Mouse (Mus musculus): ENCODE results near the gene Rhou.

Gene Rhou

DNA sequence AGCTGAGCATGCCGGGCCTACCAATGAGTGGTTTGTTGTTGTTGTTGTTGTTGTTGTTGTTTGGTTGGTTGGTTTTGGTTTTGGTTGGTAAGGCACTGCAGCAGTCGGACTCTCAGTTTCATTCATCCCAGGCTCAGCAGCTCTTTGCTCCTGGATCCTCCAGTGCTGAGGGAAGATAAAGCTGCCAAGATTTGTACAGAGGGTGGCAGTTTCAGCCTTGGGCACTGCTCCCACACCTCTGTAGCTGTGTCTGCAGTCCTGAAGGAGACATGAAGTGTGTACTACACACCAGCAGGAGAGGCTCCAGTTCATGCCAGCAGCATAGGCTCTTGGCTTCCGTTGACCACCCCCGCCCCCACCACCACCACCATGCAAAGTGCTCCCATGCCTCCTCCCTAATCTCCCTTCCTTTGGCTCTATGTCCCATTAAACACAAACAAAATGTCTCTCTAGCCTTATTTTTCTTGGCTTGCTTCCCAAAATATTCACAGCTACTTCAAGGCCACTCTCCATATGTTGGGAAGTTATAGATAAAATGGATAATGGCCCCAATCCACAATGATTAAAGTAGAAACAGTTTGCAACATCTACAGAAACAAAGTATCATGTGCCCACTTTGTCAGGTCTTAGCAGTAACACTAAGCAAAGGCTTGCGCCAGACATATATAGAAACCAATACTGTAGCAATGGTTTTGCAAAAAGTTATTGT, 2.2 kb upstream of the Rhou start:
- DNase-seq, result no peak

DNA sequence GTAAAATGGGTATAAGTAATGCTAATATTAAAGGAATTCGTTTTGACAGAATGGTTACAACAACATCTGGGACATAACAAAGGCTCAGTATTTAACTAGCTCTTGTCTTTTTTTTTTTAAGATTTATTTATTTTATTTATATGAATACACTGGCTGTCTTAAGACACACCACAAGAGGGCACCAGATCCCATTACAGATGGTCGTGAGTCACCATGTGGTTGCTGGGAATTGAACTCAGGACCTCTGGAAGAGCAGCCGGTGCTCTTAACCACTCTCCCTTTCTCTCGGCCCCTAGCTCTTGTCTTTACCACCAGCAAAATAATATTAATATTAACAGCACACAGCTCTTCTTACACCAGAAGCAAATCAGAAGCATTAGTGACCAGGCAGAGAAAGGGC, 1.1 kb upstream of the Rhou start:
- peak; percentile 22 for DNase-seq

DNA sequence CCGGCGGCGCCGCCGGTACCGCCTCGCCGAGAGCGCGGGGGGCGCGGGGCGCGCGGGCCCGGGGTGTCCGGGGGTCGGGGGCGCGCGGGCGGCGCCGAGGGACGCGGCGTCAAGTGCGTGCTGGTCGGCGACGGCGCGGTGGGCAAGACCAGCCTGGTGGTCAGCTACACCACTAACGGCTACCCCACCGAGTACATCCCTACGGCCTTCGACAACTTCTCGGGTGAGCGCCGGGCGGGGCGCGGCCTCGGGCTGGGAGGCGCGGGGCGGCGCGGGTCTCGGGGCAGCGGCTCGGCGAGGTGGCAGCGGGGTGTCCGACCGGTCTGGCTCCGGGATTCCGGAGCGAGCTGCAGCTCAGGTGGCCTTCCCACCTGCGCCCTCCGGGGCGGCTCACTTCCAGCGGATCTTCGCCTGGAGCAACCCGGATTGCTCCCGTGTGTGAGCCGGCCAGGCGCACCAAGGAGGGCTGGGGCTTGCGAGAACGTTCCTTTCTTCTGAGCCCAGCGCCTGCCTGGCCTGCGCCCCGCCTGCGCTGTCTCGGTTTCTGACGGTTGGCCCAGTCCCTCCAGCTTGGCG, 353 bp downstream of the Rhou start:
- DNase-seq, result peak; percentile 60

DNA sequence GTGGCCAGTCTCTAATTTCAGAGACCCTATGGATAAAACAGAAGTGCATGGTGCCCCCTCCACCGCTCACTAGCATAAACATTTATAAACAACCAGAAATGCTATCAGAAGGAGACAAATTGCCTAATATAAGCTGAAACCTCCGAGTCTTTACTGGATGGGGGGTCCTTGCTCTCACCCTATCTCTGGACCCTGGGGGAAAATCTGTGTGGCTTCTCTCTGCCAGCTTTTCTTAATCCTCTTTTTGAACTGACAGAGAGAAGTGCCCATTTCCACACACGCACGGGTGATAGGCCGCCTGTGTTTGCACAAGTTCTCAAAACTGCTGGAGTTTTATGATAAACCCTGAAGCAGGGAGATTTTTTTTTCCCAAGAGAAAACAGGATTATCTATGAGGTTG, 1.0 kb downstream of the Rhou start:
- DNase-seq, result no peak

DNA sequence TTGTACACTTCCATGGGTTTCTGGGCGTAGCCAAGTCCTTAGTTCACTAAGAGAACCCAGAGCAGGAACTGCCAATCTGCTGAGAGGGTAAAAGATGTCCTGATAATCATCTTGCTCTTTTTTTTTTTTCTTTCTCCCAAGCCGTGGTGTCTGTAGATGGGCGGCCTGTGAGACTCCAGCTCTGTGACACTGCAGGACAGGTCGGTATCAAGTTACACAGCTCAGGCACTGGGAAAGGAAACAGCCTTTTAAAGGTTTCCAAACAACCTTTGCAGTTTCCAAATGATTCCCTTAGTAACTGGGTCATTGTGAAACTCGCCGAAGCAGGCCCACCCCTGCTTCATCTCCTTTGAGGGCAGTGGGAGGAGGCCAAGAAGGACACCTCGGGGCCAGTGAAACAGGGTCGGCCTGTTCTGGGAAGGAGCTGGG, 1.6 kb downstream of the Rhou start:
- no peak for DNase-seq

DNA sequence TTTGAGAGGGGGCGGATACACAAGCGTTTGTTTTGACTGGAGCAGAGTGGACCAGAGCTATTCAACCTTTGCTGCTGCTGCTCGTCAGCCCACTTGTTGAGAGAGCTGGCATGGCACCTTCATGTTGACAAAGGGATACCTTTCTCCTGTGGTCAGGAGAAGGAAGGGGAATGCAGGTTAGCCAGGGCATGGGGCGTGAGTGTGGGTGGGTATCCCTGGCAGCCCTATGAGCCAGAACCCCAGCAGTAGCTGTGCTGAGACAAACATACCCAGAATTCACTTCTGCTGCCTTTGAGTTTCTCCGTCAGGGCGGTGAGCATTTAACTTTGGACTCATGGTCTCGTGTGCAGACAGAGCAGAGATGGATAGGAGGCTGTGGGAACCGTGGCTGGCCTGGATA, 4.1 kb downstream of the Rhou start:
- no peak for DNase-seq

DNA sequence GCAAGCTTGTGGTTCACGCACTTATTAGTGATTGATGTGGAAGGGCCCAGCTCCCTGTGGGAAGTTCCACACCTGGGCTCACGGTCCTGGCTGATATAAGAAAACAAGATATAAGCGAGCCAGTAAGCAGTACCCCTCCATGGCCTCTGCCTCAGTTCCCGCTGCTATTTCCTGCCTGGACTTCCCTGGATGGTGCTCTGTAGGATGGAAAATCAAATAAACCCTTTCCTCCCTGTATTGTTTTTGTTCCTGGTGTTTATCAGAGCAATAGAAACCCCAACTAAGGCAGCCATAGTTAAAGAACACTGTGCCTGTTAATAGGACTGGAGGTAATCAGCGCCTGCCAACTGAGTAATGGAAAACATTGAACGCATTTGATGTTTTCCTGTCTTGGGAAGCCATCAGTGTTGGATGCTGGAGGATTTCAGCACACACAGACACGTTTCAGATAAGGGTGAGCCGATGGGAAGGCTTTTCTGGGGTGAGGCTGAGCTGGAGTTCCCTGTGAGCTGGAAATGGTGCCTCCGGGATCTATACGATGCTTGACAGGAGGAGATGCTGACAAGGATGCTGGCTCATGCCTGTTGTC, 5.8 kb downstream of the Rhou start:
- DNase-seq, result no peak

DNA sequence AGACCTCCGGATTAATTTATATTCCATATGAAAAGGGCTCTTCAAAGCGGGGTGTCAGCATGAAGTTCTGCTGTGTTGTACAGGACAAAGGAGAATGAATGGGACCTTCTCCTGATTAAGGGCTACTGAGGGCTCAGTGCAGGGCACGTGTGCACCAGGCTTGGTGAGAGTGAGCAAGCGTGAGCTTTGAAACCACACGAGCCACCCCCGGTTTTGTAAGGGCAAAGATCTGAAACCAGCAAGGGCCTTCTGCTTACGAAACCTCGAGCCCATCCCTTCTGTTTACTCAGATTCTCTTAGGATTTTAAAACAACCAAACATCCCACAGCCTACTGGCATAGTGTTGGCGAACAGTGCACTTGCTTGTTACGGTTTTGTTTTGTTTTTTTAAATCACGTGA, 7.8 kb downstream of the Rhou start:
- no peak for DNase-seq

DNA sequence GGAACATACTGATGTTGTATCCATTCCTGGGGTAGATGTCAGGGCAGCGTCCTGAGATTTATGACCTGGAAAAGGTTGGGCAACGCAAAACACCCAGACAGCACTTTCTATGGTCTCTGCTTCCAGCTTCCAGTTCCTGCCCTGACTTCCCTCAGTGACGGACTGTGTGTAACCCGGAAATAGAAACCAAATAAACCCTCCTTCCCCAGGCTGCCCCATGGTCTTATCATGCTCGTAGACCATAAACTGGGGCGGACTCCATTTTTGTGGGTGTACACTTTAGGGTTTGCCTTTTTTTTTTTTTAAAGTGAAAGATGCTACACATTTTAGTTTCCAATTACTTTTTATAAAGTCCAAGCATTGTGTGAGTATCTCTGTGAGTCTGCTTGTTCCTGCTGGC, 11.9 kb downstream of the Rhou start:
- no peak for DNase-seq

DNA sequence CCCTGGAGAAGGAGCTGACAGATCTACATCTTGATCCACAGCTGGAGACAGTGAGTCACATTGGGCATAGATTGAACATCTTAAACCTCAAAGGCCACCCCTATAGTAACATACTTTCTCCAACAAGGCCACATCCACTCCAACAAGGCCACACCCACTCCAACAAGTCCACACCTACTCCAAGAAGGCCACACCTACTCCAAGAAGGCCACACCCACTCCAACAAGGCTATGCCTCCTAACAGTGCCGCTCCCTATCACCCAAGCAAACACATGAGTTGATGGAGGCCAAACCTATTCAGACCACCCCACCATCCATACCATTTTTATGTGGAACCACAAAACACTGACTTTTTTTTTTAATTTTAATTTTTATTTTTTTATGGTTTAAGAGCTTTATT, 13.1 kb downstream of the Rhou start:
- DNase-seq, result no peak

DNA sequence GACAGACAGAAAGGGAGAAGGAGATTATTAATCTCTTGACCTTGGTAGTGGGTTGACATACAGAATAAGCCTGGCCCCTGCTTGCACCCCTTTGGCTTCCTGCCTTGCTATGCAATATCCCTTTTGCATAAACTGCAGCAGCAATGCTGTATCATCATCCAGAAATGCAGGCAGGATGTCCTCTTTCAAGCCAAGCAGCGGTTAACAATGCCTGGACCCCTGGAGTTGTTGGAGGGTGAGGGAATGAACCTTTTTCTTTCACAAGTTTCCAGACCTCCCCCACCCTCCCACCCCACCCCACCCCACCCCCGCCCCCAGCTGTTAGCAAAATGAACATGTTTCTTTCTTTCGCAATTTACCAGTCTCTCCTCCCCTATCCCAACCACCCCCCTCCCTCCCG, 15.0 kb downstream of the Rhou start:
- DNase-seq, result no peak

DNA sequence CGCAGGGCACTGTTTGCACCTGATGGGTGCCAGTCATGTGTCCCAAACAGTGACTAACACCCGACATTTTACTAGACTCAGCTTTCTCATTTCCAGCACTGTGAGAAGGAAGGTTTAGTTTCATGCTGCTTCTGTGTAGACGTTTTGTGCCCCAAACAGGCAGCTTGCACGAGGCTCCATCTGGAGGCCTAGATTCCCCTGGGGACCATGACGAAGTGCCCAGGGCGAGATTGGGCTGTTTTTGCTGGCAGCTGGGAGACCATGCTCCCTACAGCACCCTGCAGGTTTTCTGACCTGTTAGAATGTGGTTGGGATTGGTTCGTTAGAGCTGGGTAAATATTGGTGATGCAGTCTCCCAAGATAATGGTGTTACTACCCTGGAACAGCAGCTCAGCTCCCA, 17.0 kb downstream of the Rhou start:
- no peak for DNase-seq

DNA sequence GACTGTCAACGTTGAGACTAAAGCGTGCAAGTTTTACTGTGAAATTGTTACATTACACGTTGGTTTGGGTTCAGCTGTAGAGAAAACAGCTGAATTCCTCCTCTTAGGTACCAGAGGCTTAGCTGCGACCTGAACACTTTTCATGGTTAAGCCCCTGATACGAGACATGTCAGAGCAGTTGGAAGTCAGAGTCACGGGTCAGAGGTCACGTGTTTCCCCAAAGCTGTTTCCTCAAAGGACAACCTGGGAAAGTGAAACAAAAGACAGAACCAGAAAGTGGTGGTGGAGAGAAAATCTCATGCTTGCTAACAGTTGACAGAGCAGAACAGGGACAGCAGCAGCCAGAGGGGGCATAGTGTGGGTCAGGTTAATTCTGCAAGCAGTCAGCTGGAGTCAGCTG, 17.7 kb downstream of the Rhou start:
- DNase-seq, result no peak

DNA sequence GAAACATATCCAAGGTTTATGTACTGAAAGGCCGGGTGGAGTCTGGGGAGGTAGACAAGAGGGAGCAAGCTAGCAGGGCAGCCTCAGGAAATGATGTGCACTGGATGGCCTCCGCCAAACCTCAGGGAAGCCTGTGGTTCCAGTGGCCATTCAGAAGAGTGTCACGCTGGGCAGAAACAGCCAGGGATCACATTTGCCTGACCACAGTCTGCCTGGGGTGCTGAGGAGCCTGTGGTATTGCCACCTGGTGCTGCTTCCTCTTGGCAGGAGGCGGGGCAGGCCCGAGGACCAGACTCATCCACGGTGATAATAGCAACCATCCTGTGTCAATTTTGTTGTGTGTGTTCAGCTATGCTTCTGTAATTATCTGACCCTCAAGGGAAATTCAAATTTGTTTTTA, 18.9 kb downstream of the Rhou start:
- no peak for DNase-seq

DNA sequence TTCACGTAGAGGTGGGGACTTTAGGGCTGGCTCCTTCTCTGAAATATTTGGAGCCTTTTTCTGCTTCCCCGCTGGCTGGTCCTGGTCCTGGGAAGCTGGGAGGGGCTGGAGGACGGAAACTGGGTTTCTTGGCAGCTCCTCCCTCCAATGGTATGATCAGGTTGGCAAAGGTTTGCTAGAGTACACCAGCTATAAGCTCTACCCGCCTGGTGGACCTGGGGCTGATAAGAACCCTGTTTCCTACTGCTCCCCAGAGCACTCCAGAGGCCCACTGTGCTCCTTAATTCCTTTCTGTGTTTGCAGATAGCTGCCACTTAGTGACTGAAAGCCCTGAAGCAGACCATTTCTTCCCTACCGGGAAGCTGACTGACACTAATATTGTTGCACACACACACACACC, 21.9 kb downstream of the Rhou start:
- no peak for DNase-seq

DNA sequence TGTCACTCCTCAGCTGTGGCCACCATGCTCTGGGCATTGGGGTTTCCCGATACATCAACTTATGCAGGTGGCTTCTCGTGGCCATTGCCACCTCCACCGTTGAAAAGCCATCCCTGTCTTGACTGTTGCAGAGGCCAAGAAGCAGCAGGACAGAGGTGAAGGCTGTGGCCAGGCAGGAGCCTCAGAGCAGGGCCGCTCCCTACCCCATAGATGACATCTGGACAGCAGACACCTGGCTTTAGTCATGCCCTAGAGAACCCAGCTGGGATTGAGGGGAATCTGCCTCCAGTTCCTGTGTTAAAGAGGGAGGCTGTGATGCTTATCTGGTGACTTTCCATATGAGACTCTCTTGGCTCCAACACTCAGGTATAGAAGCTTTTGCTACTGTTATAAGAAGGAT, 24.7 kb downstream of the Rhou start:
- DNase-seq, result no peak

DNA sequence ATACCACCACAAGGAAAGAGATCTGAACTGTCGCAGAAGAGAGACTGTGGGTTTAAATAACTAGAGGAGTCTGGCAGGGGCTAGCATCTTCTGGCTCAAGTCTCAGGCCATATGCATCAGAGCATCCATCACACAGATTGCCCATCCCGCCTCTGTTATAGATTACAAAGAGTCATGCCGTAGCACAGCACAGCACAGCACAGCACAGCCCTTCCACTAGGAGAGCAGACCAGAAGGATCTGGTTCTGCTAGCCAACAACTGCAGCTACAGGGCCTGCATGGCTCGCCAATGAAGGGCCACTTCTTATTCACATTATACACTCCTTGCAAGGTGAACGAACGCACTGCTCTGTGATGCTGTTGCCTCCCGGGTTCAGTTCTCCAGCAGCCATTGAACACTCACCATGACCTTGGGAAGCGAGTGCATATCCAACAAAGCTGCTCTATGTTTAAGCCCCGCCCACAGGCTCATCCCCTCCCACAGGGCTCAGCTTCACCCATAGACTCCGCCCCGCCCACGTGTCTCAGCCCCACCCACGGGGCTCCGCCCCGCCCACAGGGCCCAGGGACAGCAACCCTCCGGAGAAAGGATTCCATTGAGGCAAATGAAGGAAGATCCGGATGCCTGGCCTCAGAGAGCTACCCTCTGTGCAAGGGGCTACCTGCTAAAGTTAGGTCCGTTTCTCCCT, 28.5 kb downstream of the Rhou start:
- no peak for DNase-seq

DNA sequence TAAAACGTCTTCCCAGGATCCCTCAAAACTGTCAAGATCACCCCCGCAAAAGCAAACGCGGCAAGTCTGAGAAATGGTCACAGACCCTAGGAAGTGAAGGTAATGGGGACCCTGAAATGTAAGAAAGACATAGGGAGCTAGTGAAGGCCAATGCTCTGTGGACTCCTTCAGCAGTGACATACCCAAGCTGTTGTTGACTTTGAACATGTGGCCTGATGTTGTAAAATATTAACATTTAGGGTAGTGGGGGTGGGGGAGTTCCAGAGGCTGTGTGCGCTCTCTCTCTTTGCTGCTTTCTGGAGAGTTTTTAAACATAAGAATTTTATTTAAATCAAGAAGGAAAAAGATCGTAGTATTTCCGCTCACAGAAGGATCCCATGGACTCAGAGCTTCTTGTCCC, 29.6 kb downstream of the Rhou start:
- DNase-seq, result no peak

DNA sequence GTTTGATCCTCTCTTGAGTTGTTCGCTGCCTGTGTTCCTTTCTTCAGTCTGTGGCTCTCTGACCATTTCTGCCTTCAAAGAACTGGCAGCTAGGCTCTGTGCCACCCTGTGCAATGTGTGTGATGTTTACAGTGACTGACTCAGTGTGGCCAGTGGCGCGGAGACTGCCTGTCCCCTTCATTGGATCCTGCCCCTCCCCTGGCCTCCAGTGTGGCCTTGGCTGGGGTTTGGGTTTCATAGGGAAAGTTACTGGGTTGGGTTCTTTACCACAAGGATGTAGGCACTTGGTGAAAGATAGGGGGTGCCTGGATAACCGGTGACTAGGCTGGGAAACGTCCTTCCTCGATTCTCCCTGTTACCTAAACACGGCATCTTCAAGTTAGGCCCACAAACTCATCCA, 31.1 kb downstream of the Rhou start:
- DNase-seq, result no peak

DNA sequence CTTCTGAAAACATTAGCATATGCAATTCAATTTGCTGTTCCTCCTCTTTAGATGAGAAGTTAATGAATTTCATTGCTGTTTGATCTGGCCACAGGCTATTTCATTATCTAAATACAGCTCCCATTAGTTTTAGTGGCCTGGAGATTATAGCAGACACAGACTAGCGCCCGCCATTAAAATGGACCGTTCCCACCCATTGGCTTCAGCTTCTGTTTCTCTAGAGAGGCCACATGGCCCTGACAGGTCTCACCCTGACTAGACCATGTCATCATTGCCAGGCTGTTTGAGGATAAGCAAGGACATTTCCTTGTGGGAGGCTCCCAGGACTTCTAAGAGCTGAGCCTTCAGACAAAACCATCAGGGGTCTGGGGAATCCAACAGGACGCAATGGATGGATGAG, 31.7 kb downstream of the Rhou start:
- no peak for DNase-seq

DNA sequence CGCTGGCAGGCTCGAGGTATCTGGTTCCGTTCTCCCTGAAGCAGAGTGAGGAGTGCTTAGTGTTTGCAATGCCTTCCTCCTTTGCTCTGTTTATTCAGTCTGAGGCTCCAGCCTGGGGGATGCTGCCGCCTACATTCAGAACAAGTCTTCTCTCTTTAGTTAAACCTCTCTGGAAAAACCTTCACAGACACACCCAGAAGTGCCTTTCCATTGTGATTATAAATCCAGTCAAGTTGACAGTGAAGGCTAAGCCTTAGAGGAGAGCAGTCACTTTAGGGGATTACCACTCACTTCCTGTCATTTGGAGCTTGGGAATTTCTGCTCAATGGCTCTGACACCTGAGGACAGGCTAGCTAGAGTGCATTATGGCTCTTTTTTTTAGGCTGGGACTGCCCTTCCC, 34.1 kb downstream of the Rhou start:
- DNase-seq, result no peak

DNA sequence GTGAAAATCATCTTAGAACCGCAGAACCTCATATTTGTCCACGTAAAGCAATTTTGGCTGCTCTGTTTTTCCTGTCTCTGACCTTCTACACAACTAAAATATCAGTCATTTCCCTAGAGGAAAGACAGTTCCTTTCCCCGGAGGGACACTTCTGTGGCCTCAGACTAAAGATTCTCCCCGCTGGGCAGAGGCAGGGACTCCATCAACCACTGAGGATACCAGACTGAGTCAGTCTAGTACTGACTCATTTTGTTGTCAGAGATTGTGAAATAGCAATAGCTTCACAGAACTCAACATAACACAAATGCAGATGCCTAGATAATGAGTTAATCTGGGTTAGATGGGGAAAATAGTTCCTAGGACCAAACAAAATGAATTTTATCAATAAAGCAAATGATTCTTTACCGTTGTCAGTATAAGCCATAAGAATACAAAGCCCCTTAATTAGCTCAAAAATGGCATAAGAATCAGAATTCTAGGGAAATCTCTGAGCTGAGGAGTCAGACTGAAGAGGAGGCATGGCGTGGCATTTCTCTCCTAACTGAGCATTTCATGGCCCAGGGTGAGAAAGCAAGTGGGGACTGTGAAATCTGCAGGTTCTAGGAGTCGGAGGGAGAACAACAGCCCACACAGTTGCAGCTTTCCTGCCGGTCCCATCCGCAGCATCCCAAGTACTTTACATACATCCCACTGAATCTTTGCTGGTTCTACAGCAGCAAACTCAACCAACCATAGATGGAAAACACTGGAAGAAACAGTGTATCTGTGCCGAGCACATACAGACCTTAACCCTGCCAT, 38.6 kb downstream of the Rhou start:
- DNase-seq, result no peak

DNA sequence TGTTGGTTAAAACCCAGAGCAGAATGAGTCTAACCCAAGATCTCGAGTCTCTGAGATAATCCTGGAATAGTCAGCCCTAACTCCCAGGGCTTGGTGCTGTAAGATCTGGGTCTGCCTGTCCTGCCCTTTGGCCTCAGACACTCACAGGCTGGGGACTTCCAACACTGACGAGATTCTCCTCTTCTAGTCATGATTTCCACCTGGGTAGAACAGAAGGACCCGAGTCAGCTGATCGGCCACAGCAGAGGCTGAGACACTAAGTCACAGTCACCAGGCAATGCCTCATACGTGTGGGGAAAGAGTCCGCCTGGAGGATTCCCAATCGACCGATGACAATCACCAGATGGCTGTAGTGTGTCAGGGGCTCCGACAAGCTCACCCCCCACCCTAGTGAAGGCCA, 42.4 kb downstream of the Rhou start:
- DNase-seq, result no peak
